Comparison of ENCODE assay signal across 9 mouse cellular contexts in genomic region chr9:75437653-75438385, GRCm38 (mm10). TPM values are rescaled to one million over a fixed set of nuclear protein-coding genes. Genes with fewer than 3 reads are reported as not detected.
DNase-seq lines count a peak whose midpoint lies in the region; TF ChIP-seq lines count a peak whose summit lies in the region.
"Had no signal": no experiment of that assay in that cellular context is flagged by ENCODE, and none has a peak within 500 bp of the region (broad histone marks: within the 10 kb centered on the region; RNA-seq: fewer than 3 reads in every experiment).

No protein-coding gene starts in this region.

- no peaks in the 10 kb centered on the region for H3K27me3 ChIP-seq in heart, adult 2 months (ENCODE audit: control insufficient read depth, insufficient read depth, low read length)
- H3K27me3 ChIP-seq in embryonic facial prominence, embryonic 10.5 days (replicated peaks; ENCODE audit: low read depth, poor library complexity, severe bottlenecking) = no peaks in the 10 kb centered on the region
- H3K27me3 ChIP-seq: neural tube, embryonic 12.5 days had no signal

- peak in 1 of 2 experiments; percentile 29 for DNase-seq in heart, adult 2 months
- no peak for DNase-seq in heart, postnatal 10 days
- peak; percentile 25 for DNase-seq in urinary bladder, postnatal 14 days (ENCODE audit: low spot score)
- DNase-seq in urinary bladder, postnatal 4 days (ENCODE audit: low spot score in 2 of 2) = no peak
- peak; percentile 34 for DNase-seq in embryonic facial prominence, embryonic 10.5 days (ENCODE audit: low spot score)
- peak; percentile 61 for DNase-seq in retina, postnatal 1 day
- DNase-seq in ovary, postnatal 10 days (ENCODE audit: low spot score) = no peak
- DNase-seq in frontal cortex, postnatal 14 days (ENCODE audit: low spot score in 2 of 2) = no peak

- H3K4me1 ChIP-seq in heart, adult 2 months (ENCODE audit: control insufficient read depth, insufficient read depth, low read length) = peaks cover 12% of the 10 kb centered on the region
- peaks cover 21% of the 10 kb centered on the region for H3K4me1 ChIP-seq in embryonic facial prominence, embryonic 10.5 days

- 48% methylated on average over 6 of the region's 6 CpGs for WGBS in heart, adult 2 months
- WGBS in embryonic facial prominence, embryonic 10.5 days = 26% methylated on average over 6 of the region's 6 CpGs

- peaks cover 3% of the 10 kb centered on the region; the same call in 1 of the 2 replicates for H3K79me2 ChIP-seq in heart, adult 2 months (replicated peaks; ENCODE audit: control insufficient read depth, insufficient read depth, low read length)

- peak; percentile 54 for TF ChIP-seq CTCF in heart, adult 2 months (IDR thresholded peaks at IDR 0.05)

- H3K36me3 ChIP-seq in heart, adult 2 months (ENCODE audit: control insufficient read depth, insufficient read depth, low read length) = no peaks in the 10 kb centered on the region; the same call in 1 of the 2 replicates
- no peaks in the 10 kb centered on the region for H3K36me3 ChIP-seq in embryonic facial prominence, embryonic 10.5 days (replicated peaks)
- H3K36me3 ChIP-seq: neural tube, embryonic 12.5 days had no signal

- intact Hi-C loops in heart, adult 2 months (cut with DNase I) = no loop called here
- intact Hi-C loops in heart, postnatal 10 days (cut with DNase I) = no loop called here

- TF ChIP-seq EP300 in heart, adult 2 months (IDR thresholded peaks at IDR 0.05; ENCODE audit: insufficient read depth, low read depth, low read length) = no peak

- H3K9me3 ChIP-seq in embryonic facial prominence, embryonic 10.5 days = no peaks in the 10 kb centered on the region
- H3K9me3 ChIP-seq: neural tube, embryonic 12.5 days had no signal

- no peak overlapping the region for H3K27ac ChIP-seq in heart, adult 2 months
- H3K27ac ChIP-seq in embryonic facial prominence, embryonic 10.5 days (replicated peaks) = no peak overlapping the region
- H3K27ac ChIP-seq: neural tube, embryonic 12.5 days had no signal

- H3K4me3 ChIP-seq in heart, adult 2 months = no peak overlapping the region
- H3K4me3 ChIP-seq in embryonic facial prominence, embryonic 10.5 days = no peak overlapping the region
- H3K4me3 ChIP-seq: neural tube, embryonic 12.5 days had no signal

- no peak overlapping the region for H3K9ac ChIP-seq in heart, adult 2 months (ENCODE audit: low read depth, low read length)
- H3K9ac ChIP-seq: neural tube, embryonic 12.5 days had no signal

- TF ChIP-seq POLR2A in heart, adult 2 months (IDR thresholded peaks at IDR 0.05; ENCODE audit: insufficient read depth, low read depth, low read length) = no peak

RNA-seq across cellular contexts. Expression of gene Leo1, which starts 3.5 kb away (rescaled TPM):
- total RNA-seq in heart, adult 2 months (2021) = 10 to 100 TPM; 12.4 to 20.4 TPM
- 3.0 and 4.6 TPM in 2 replicates for polyA plus RNA-seq in heart, adult 2 months (2012; rRNA removed)
- total RNA-seq in heart, postnatal 10 days (2021) = 10 to 100 TPM; 21.8 to 23.2 TPM
- polyA plus RNA-seq in embryonic facial prominence, embryonic 10.5 days (2016; fragmentation: Nextera tagmentation; extraction: Ambion mirVana) = 53.9 and 57.7 TPM in 2 replicates

RNA-seq across cellular contexts. Expression of gene Mapk6, which starts 28.0 kb away (rescaled TPM):
- total RNA-seq in heart, adult 2 months (2021) = 10 to 100 TPM; 25.6 to 26.8 TPM
- polyA plus RNA-seq in heart, adult 2 months (2012; rRNA removed) = 11.2 and 22.3 TPM in 2 replicates
- 10 to 100 TPM; 47.8 to 49.8 TPM for total RNA-seq in heart, postnatal 10 days (2021)
- 149 and 151 TPM in 2 replicates for polyA plus RNA-seq in embryonic facial prominence, embryonic 10.5 days (2016; fragmentation: Nextera tagmentation; extraction: Ambion mirVana)

Comparison
In these comparisons a context has a peak if more than half of its experiments do, and no peak if none do; other contexts are left out.
1. DNase-seq: peak in urinary bladder, postnatal 14 days (single experiment), embryonic facial prominence, embryonic 10.5 days (single experiment) and retina, postnatal 1 day (single experiment); none in heart, postnatal 10 days (0 of 2), urinary bladder, postnatal 4 days (0 of 2), ovary, postnatal 10 days (single experiment) and frontal cortex, postnatal 14 days (0 of 2).